Mouse (Mus musculus) T-helper 2 cell (primary cell): ENCODE results near the gene Pf4.
"Not testable (repeated sequence)": the region's sequence is repeated elsewhere in the genome, so short reads cannot be mapped to it uniquely, and the experiment has no call there.

Source experiments
- in situ Hi-C: fragments of 300-600 bp; cut with MboI, MseI; formaldehyde crosslinking; loops from one replicate; pipeline ENCODE4 v1.15.1; 2025; ENCODE audit warnings: high pct_unique_total_duplicates

The Pf4 gene

GRCm38 (mm10) chr5:90785659-90786588 lies 13.7 kb downstream of the Pf4 start, which contains the start of gene Cxcl3:
Cxcl3 (plus strand) TSS chr5:90786103.
- in situ Hi-C loops: loop anchor here (5.0 kb wide), 1 partner anchor 129 kb away; no protein-coding TSS in a partner anchor

DNA sequence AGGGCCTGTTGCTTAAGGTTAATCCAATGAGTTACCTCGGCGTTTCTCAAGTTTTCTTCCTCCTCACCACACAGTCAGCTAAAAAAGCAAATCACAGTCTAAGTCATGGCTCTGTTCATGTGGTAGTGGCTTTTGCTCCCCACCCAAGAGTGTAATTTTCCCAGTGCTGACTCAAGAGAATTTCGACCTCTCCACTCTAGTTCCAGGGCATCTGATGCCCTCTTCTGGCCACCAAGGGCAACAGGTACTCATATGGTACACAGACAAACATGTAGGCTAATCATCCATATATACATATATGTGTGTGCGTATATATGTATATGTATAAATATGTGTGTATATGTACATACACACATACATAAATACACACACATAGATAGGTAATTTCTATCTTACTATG lies 15.9 kb downstream of the Pf4 start:
- in situ Hi-C loops: loop anchor here (5.0 kb wide), 1 partner anchor 131 kb away; no protein-coding TSS in a partner anchor

GRCm38 (mm10) chr5:90789306-90790073 lies 17.3 kb downstream of the Pf4 start:
- in situ Hi-C loops: loop anchor here (5.0 kb wide), 1 partner anchor 132 kb away; no protein-coding TSS in a partner anchor

DNA sequence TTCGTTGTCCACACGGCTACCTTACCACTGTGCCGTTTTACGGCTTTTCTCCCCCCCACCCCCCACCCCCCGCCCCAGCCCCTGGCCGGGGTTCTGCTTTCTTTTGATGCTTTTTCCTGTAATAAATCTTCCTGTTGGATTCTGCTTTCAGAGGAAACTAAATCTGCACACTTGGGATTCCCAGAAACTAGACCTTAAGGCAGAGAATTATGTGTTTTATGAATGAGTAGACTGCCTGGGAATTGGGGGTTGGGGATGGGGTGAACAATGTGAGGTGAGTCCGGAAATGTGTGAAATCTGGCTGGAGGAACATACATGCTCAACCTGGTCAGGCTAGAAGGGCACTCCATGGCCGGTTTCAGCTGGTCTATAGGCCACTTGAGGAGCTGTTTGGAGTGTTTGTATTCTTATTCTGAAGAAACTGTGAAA lies 17.9 kb downstream of the Pf4 start:
- in situ Hi-C loops: no loop called here

GRCm38 (mm10) chr5:90794195-90794625 lies 22.0 kb downstream of the Pf4 start, which contains the start of gene Cxcl15:
Cxcl15 (plus strand) TSS chr5:90794534.
- in situ Hi-C loops: no loop called here

DNA sequence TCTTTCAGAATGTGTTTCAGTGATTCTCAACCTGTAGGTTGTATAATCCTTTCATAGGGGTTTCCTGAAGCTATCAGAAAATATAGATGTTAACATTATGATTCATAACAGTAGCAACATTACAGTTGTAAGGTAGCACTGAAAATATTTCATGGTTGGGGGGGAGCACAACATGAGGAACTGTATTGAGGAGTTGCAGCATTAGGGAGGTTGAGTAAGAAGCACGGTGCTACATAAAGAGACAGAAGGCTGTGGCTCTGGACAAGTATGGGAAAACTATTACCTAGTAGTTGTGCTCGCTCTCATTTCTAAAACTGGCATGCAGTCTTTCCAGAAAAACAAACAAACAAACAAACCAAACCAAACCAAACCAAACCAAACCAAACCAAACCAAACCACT lies 23.2 kb downstream of the Pf4 start:
- in situ Hi-C loops: not testable (repeated sequence)

- in situ Hi-C loops: no loop called here
Measured at GRCm38 (mm10) chr5:90804574-90804973, 32.3 kb downstream of the Pf4 start.

- in situ Hi-C loops: no loop called here
Measured at GRCm38 (mm10) chr5:90806050-90806449, 33.8 kb downstream of the Pf4 start.

- in situ Hi-C loops: no loop called here
Measured at GRCm38 (mm10) chr5:90807176-90807950, 35.1 kb downstream of the Pf4 start.

- in situ Hi-C loops: no loop called here
Measured at GRCm38 (mm10) chr5:90819756-90820155, 47.5 kb downstream of the Pf4 start.
